Comparison of ENCODE assay signal across 19 mouse cellular contexts in genomic region chr4:100271736-100272127, GRCm38 (mm10).
DNase-seq lines count a peak whose midpoint lies in the region; ATAC-seq and TF ChIP-seq lines count a peak whose summit lies in the region.
"Had no signal": no experiment of that assay in that cellular context is flagged by ENCODE, and none has a peak within 500 bp of the region (broad histone marks: within the 10 kb centered on the region; RNA-seq: fewer than 3 reads in every experiment).

No protein-coding gene starts in this region.

- H3K9ac ChIP-seq in lung, embryonic 14.5 days, result no peak overlapping the region
- H3K9ac ChIP-seq: heart, embryonic 15.5 days; hindbrain, embryonic 15.5 days had no signal

- H3K4me1 ChIP-seq in lung, embryonic 14.5 days (ENCODE audit: insufficient read depth), result no peaks in the 10 kb centered on the region
- H3K4me1 ChIP-seq in lung, adult 2 months (ENCODE audit: control insufficient read depth, insufficient read depth, low read length), result no peaks in the 10 kb centered on the region; the same call in 1 of the 2 replicates
- H3K4me1 ChIP-seq: hindbrain, embryonic 15.5 days had no signal

- H3K4me3 ChIP-seq in lung, embryonic 14.5 days (ENCODE audit: low read depth, low read length), result no peak overlapping the region
- H3K4me3 ChIP-seq in lung, adult 2 months (replicated peaks; ENCODE audit: extremely low read depth, low read depth, low read length), result no peak overlapping the region
- H3K4me3 ChIP-seq: embryonic facial prominence, embryonic 10.5 days; heart, adult 2 months; heart, embryonic 15.5 days; hindbrain, embryonic 15.5 days had no signal

- H3K36me3 ChIP-seq in lung, embryonic 14.5 days (ENCODE audit: insufficient read depth), result no peaks in the 10 kb centered on the region
- H3K36me3 ChIP-seq: embryonic facial prominence, embryonic 10.5 days; heart, embryonic 15.5 days; hindbrain, embryonic 15.5 days had no signal

- H3K27me3 ChIP-seq in lung, embryonic 14.5 days (ENCODE audit: insufficient read depth, low read length), result no peaks in the 10 kb centered on the region
- H3K27me3 ChIP-seq: heart, embryonic 15.5 days; hindbrain, embryonic 15.5 days had no signal

- no peak for DNase-seq in lung, embryonic 14.5 days
- DNase-seq in lung, postnatal 25 days (ENCODE audit: low spot score), result no peak
- DNase-seq in lung, postnatal 36 days, result peak; percentile 4
- DNase-seq in lung, adult 2 months, result no peak
- DNase-seq in layer of hippocampus, adult 18-20 months (ENCODE audit: low spot score in 2 of 2), result no peak
- DNase-seq: adrenal gland, adult 2 months; adrenal gland, postnatal 25 days; cerebellum, adult 18-20 months; cerebellum, adult 9-11 months; cerebellum, postnatal 36 days; gastrocnemius, postnatal 36 days; heart, adult 2 months had no signal

- WGBS in lung, embryonic 14.5 days, result 46% methylated on average over 6 of the region's 6 CpGs
- 54% methylated on average over 6 of the region's 6 CpGs for WGBS in lung, adult 2 months

- TF ChIP-seq POLR2A in lung, adult 2 months (IDR thresholded peaks at IDR 0.05; ENCODE audit: borderline replicate concordance, extremely low read depth, low read depth, low read length), result no peak

- H3K9me3 ChIP-seq in lung, embryonic 14.5 days (ENCODE audit: low read depth, low read length), result no peaks in the 10 kb centered on the region
- H3K9me3 ChIP-seq: embryonic facial prominence, embryonic 10.5 days; heart, embryonic 15.5 days; hindbrain, embryonic 15.5 days had no signal

- peak overlapping the region; percentile 61; the same call in 1 of the 2 replicates for H3K27ac ChIP-seq in lung, embryonic 14.5 days (ENCODE audit: low read depth)
- H3K27ac ChIP-seq: embryonic facial prominence, embryonic 10.5 days; heart, adult 2 months; heart, embryonic 15.5 days; hindbrain, embryonic 15.5 days had no signal

- no peak overlapping the region for H3K4me2 ChIP-seq in lung, embryonic 14.5 days
- H3K4me2 ChIP-seq: heart, embryonic 11.5 days; heart, embryonic 15.5 days; hindbrain, embryonic 15.5 days had no signal

- TF ChIP-seq CTCF in lung, embryonic 14.5 days (IDR thresholded peaks at IDR 0.05; ENCODE audit: low read depth), result no peak
- TF ChIP-seq CTCF in lung, adult 2 months (IDR thresholded peaks at IDR 0.05; ENCODE audit: insufficient read depth, low read length), result no peak

- ATAC-seq in lung, embryonic 14.5 days (ENCODE audit: insufficient read depth), result no peak
- peak; percentile 21 for ATAC-seq in granulocyte monocyte progenitor cell, adult 5-6 weeks (replicated peaks; ENCODE audit: poor library complexity, severe bottlenecking)
- ATAC-seq in megakaryocyte, adult 5-6 weeks (ENCODE audit: poor library complexity, severe bottlenecking), result 0 out of 2 replicates have a peak, but pooled peaks have one; percentile 19
- ATAC-seq: forebrain, embryonic 14.5 days had no signal
